Mouse (Mus musculus) liver, embryonic 13.5 days (tissue): ENCODE measurements at regions not wholly inside any gene's neighbourhood (a gene's known extent, or its start where the extent isn't known, plus 50 kb on each side); places are given as distances from the start of the nearest gene placed in this dataset.

Experiments used
- ATAC-seq: fragments of 200-750 bp; cut with Nextera tagmentation; 2 replicates; pipeline ENCODE4 v1.8.0; 2017; ENCODE audit warnings: low read depth, mild to moderate bottlenecking, moderate number of reproducible peaks, moderate library complexity
- DNase-seq: peaks from one replicate; pipeline ENCODE4 v3.0.0; 2022
- H3K27ac ChIP-seq: fragments of 300-500 bp; sonication (generic); 2 replicates; pipeline ENCODE4 v1.5.1; 2015; ENCODE audit warnings: moderate library complexity, mild to moderate bottlenecking, inconsistent platforms
- H3K27me3 ChIP-seq: fragments of 300-500 bp; sonication (generic); 2 replicates; pipeline ENCODE4 v1.6.1; 2015; ENCODE audit warnings: mild to moderate bottlenecking, inconsistent platforms
- H3K36me3 ChIP-seq: fragments of 300-500 bp; sonication (generic); 2 replicates; pipeline ENCODE4 v1.6.1; 2015; ENCODE audit warnings: mild to moderate bottlenecking, inconsistent platforms
- H3K4me1 ChIP-seq: fragments of 300-500 bp; sonication (generic); replicated peaks from 2 replicates; pipeline ENCODE4 v1.6.1; 2015; ENCODE audit warnings: inconsistent platforms
- H3K4me2 ChIP-seq: fragments of 300-500 bp; sonication (generic); 2 replicates; pipeline ENCODE4 v1.6.1; 2015; ENCODE audit warnings: inconsistent platforms, mild to moderate bottlenecking, moderate library complexity
- H3K4me3 ChIP-seq: fragments of 300-500 bp; sonication (generic); replicated peaks from 2 replicates; pipeline ENCODE4 v1.5.1; 2015; ENCODE audit warnings: mild to moderate bottlenecking, inconsistent platforms
- H3K9ac ChIP-seq: fragments of 300-500 bp; sonication (generic); 2 replicates; pipeline ENCODE4 v1.6.1; 2015; ENCODE audit warnings: mild to moderate bottlenecking, inconsistent platforms
- H3K9me3 ChIP-seq: fragments of 300-500 bp; sonication (generic); replicated peaks from 2 replicates; pipeline ENCODE4 v1.6.1; 2016; ENCODE audit warnings: inconsistent platforms
- WGBS: fragments of 180-500 bp; shearing (Covaris S2); methylation state at CpG from one replicate; pipeline ENCODE4 v1.1.7; 2015; ENCODE audit not compliant: insufficient replicate concordance; 5-methylcytosine and 5-hydroxymethylcytosine counted together

DNA sequence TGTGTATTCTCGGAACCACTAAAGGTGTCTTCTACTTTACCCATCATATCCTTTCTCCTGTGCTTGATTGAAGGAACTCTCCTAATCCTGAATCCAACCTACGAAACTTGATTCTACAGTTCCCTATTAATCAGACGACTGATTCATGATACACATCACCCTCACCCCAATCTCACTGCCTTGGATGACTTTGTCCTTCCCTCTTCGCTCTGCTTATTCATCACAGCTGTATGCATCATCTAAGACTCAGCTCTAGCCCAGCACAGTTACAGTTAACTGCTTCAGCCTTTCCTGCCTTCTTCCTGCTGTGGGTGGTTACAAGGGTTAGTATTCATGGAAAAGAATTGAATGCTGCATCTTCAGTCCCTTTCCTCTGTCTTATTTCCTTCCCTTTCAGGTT is 640.1 kb upstream of the Cited2 start:
- 59% methylated on average over 4 of the region's 4 CpGs for WGBS
- no peak overlapping the region for H3K27ac ChIP-seq
- ATAC-seq: no peak

GRCm38 (mm10) chr10:17102065-17102464 is 621.0 kb upstream of the Cited2 start:
- Histone ChIP-seq H3K4me1 (no peaks in the 10 kb centered on the region), H3K36me3 (no peaks in the 10 kb centered on the region), H3K27me3 (no peaks in the 10 kb centered on the region), H3K9me3 (no peaks in the 10 kb centered on the region), H3K27ac (no peak overlapping the region), H3K4me3 (no peak overlapping the region), H3K9ac (no peak overlapping the region), H3K4me2 (no peak overlapping the region)
- DNase-seq: no peak
- WGBS: 22% methylated on average over 1 of the region's 1 CpGs
- no peak for ATAC-seq

More for the DNA sequence above, 640.1 kb upstream of the Cited2 start:
- Histone ChIP-seq H3K4me1 (no peaks in the 10 kb centered on the region), H3K9ac (no peak overlapping the region), H3K27me3 (no peaks in the 10 kb centered on the region), H3K4me3 (no peak overlapping the region), H3K9me3 (no peaks in the 10 kb centered on the region), H3K4me2 (no peak overlapping the region), H3K36me3 (no peaks in the 10 kb centered on the region)
- DNase-seq: no peak

DNA sequence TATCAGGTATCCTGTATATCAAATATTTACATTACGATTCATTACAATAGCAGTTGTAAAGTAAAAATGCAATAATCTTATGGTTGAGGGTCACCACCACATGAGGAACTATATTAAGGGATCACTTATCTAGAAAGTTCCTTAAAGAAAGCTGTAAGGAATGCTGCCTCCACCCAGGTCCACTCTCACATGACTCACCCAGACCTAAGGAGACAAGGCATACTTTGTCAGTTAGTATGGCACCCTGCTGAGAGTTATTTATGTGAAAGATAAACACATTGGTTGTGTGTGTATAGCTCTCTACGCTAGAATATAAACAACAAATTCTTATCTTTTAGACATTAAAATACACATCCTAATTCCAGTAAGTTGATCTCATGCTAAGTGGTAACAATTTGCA is 619.6 kb upstream of the Cited2 start:
- Histone ChIP-seq H3K27ac (no peak overlapping the region), H3K9me3 (no peaks in the 10 kb centered on the region), H3K27me3 (no peaks in the 10 kb centered on the region), H3K9ac (no peak overlapping the region), H3K4me2 (no peak overlapping the region), H3K4me1 (no peaks in the 10 kb centered on the region), H3K36me3 (no peaks in the 10 kb centered on the region), H3K4me3 (no peak overlapping the region)
- DNase-seq (no peak), ATAC-seq (no peak)
- 66% methylated on average over 2 of the region's 2 CpGs for WGBS

GRCm38 (mm10) chr10:17106831-17107230 is 616.2 kb upstream of the Cited2 start:
- Histone ChIP-seq H3K4me3 (no peak overlapping the region), H3K4me1 (no peaks in the 10 kb centered on the region), H3K9me3 (no peaks in the 10 kb centered on the region), H3K27ac (no peak overlapping the region), H3K4me2 (no peak overlapping the region), H3K27me3 (no peaks in the 10 kb centered on the region), H3K9ac (no peak overlapping the region), H3K36me3 (no peaks in the 10 kb centered on the region)
- DNase-seq (no peak), ATAC-seq (no peak)
- 85% methylated on average over 1 of the region's 1 CpGs for WGBS

DNA sequence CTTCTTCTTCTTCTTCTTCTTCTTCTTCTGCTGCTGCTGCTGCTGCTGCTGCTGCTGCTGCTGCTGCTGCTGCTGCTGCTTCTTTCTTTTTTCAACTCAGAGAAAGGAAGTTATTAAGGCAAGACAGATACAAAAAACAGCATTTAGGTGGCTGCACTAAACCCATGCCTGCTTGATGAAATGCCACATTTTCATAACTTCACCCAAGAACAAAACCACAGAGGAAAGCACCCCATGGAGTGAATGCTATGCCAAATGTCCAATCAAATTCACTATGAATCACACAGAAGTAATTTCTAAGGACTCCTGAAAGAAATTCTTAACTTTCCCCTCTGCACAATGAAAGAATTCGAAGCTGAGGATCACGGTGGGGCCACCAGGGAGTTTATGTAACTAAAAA is 611.9 kb upstream of the Cited2 start:
- 48% methylated on average over 2 of the region's 2 CpGs for WGBS
- no peaks in the 10 kb centered on the region for H3K4me1 ChIP-seq
- DNase-seq (no peak), ATAC-seq (no peak)
- no peak overlapping the region for H3K4me2 ChIP-seq
- no peak overlapping the region for H3K9ac ChIP-seq
- no peak overlapping the region for H3K4me3 ChIP-seq
- no peaks in the 10 kb centered on the region for H3K27me3 ChIP-seq
- no peaks in the 10 kb centered on the region for H3K36me3 ChIP-seq
- no peak overlapping the region for H3K27ac ChIP-seq
- no peaks in the 10 kb centered on the region for H3K9me3 ChIP-seq

- ATAC-seq (no peak), DNase-seq (no peak)
- H3K27ac ChIP-seq: no peak overlapping the region
- no peaks in the 10 kb centered on the region for H3K36me3 ChIP-seq
- H3K27me3 ChIP-seq: no peaks in the 10 kb centered on the region
- H3K4me1 ChIP-seq: no peaks in the 10 kb centered on the region
- no peak overlapping the region for H3K4me3 ChIP-seq
- no peak overlapping the region for H3K4me2 ChIP-seq
- H3K9me3 ChIP-seq: no peaks in the 10 kb centered on the region
- 62% methylated on average over 4 of the region's 4 CpGs for WGBS
- H3K9ac ChIP-seq: no peak overlapping the region
Measured at GRCm38 (mm10) chr10:17114805-17115204, 608.2 kb upstream of the Cited2 start.

GRCm38 (mm10) chr10:17129391-17130163 is 593.4 kb upstream of the Cited2 start:
- DNase-seq (no peak), ATAC-seq (no peak)
- H3K9ac ChIP-seq: no peak overlapping the region

DNA sequence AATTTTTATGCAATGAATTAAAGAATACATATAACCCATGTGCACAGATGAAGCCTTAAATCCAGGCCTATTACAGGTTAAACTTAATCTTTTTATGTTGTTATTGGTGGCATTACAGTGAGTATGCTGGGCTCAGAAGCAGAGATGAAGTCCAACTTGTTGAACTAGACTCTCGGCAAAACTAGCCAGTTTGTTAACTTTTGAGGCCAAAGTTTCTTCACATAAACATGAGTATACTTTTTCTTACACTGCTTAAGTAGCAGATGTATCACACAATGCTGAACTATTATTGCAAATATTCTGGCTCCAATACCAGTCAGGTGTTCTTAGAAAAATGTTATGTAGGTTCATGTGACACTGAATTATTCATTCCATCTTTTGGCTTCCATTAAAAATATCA is 592.4 kb upstream of the Cited2 start:
- WGBS: 70% methylated on average over 1 of the region's 1 CpGs
- Histone ChIP-seq H3K27me3 (no peaks in the 10 kb centered on the region), H3K9me3 (no peaks in the 10 kb centered on the region), H3K27ac (no peak overlapping the region), H3K4me2 (no peak overlapping the region), H3K4me3 (no peak overlapping the region), H3K36me3 (no peaks in the 10 kb centered on the region), H3K4me1 (no peaks in the 10 kb centered on the region), H3K9ac (no peak overlapping the region)
- DNase-seq: no peak
- ATAC-seq: no peak

More at GRCm38 (mm10) chr10:17129391-17130163, 593.4 kb upstream of the Cited2 start:
- no peaks in the 10 kb centered on the region for H3K27me3 ChIP-seq
- H3K27ac ChIP-seq: no peak overlapping the region
- no peaks in the 10 kb centered on the region for H3K4me1 ChIP-seq
- H3K4me3 ChIP-seq: no peak overlapping the region
- H3K36me3 ChIP-seq: no peaks in the 10 kb centered on the region
- no peaks in the 10 kb centered on the region for H3K9me3 ChIP-seq
- no peak overlapping the region for H3K4me2 ChIP-seq
- 69% methylated on average over 4 of the region's 4 CpGs for WGBS

DNA sequence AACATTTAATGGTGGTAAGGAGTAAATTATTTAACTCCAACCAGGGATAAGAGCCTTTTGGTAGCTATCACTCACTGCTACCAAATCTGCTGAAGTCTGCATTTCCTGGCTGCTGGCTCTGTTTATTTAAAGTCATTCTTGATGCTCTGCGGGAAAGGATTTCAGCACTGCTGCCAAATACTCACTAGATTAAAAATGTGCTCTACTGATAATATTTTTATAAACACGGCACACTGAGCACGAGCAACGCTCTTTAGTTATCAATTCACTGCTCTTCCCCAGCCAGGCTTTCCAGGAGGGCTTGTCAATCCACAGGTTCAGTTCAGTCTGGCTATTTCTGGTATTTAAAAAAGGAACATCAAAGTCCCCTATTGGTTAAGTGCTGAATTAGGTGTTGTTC is 591.3 kb upstream of the Cited2 start:
- Histone ChIP-seq H3K36me3 (no peaks in the 10 kb centered on the region), H3K9me3 (no peaks in the 10 kb centered on the region), H3K4me2 (no peak overlapping the region), H3K27me3 (no peaks in the 10 kb centered on the region), H3K4me1 (no peaks in the 10 kb centered on the region), H3K4me3 (no peak overlapping the region), H3K9ac (no peak overlapping the region), H3K27ac (no peak overlapping the region)
- DNase-seq: no peak
- no peak for ATAC-seq
- 40% methylated on average over 4 of the region's 4 CpGs for WGBS

GRCm38 (mm10) chr10:17175385-17175784 is 547.6 kb upstream of the Cited2 start:
- DNase-seq (no peak), ATAC-seq (no peak)
- WGBS: 65% methylated on average over 3 of the region's 3 CpGs
- H3K4me3 ChIP-seq: no peak overlapping the region
- H3K36me3 ChIP-seq: no peaks in the 10 kb centered on the region
- H3K27me3 ChIP-seq: no peaks in the 10 kb centered on the region
- H3K9ac ChIP-seq: no peak overlapping the region
- H3K4me2 ChIP-seq: no peak overlapping the region
- H3K27ac ChIP-seq: no peak overlapping the region
- no peaks in the 10 kb centered on the region for H3K9me3 ChIP-seq
- no peaks in the 10 kb centered on the region for H3K4me1 ChIP-seq

- H3K4me1 ChIP-seq: no peaks in the 10 kb centered on the region
- H3K9ac ChIP-seq: no peak overlapping the region
- no peak for DNase-seq
- no peak for ATAC-seq
- no peak overlapping the region for H3K27ac ChIP-seq
- H3K27me3 ChIP-seq: no peaks in the 10 kb centered on the region
- no peaks in the 10 kb centered on the region for H3K36me3 ChIP-seq
- no peak overlapping the region for H3K4me3 ChIP-seq
- no peak overlapping the region for H3K4me2 ChIP-seq
- no peaks in the 10 kb centered on the region for H3K9me3 ChIP-seq
- 46% methylated on average over 1 of the region's 1 CpGs for WGBS
Measured at GRCm38 (mm10) chr10:17177054-17177453, 546.0 kb upstream of the Cited2 start.

DNA sequence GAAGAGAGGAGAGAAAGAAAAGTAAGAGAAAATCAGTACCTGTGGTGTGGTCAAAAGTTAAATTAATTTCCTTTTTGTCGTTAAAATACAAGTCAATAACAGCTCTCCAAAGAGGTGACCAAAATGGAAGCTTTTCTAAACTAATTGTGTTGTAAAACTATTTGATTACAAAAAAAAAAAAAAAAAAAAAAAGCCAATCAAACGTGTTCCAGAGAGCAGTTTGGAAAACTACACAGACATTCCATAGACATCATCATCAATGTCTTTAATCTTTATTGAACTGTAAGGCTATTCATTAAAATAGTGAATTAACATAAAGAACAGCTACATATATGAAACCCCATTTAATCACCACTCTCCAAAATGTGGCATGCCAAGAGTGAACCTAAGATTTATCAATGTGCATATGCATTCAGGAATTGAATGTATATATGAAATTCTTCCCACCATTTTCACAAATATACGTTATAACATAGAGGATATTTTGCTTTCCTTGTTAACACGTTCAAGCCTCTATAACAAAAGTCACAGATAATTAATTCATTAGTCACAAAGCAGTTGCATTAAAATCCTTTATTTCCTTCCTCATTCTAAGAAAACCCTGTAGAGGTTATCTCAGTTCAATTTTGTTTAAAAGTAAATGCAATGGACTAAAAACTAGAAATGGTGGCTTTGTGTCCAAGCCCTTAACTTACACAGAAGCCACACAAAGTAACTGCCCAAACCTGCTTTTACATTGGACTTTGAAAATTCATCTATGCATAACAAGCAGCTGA is 545.3 kb upstream of the Cited2 start:
- H3K27ac ChIP-seq: no peak overlapping the region
- H3K9ac ChIP-seq: no peak overlapping the region
- H3K36me3 ChIP-seq: no peaks in the 10 kb centered on the region
- no peaks in the 10 kb centered on the region for H3K9me3 ChIP-seq
- no peaks in the 10 kb centered on the region for H3K4me1 ChIP-seq
- H3K4me3 ChIP-seq: no peak overlapping the region
- DNase-seq (no peak), ATAC-seq (no peak)
- H3K27me3 ChIP-seq: no peaks in the 10 kb centered on the region
- WGBS: 57% methylated on average over 4 of the region's 4 CpGs
- no peak overlapping the region for H3K4me2 ChIP-seq
